Mouse (Mus musculus) embryonic facial prominence, embryonic 15.5 days (tissue): Measurements from ENCODE around the gene Kcnab2. TPM values are rescaled to one million over a fixed set of nuclear protein-coding genes. Genes with fewer than 3 reads are reported as not detected.

Experiments
- ATAC-seq: fragments of 200-750 bp; cut with Nextera tagmentation; 2 replicates; pipeline ENCODE4 v1.8.0; 2017; ENCODE audit warnings: low read depth, moderate TSS enrichment; ENCODE audit not compliant: insufficient number of reproducible peaks, low FRiP score, low TSS enrichment
- H3K27ac ChIP-seq: fragments of 300-500 bp; sonication (generic); replicated peaks from 2 replicates; pipeline ENCODE4 v1.5.1; 2015; ENCODE audit warnings: mild to moderate bottlenecking, inconsistent platforms
- H3K27me3 ChIP-seq: fragments of 300-500 bp; sonication (generic); 2 replicates; pipeline ENCODE4 v1.6.1; 2015; ENCODE audit warnings: inconsistent platforms
- H3K36me3 ChIP-seq: fragments of 300-500 bp; sonication (generic); 2 replicates; pipeline ENCODE4 v1.6.1; 2015; ENCODE audit warnings: mild to moderate bottlenecking, inconsistent platforms
- H3K4me1 ChIP-seq: fragments of 300-500 bp; sonication (generic); 2 replicates; pipeline ENCODE4 v1.6.1; 2015; ENCODE audit warnings: inconsistent platforms
- H3K4me2 ChIP-seq: fragments of 300-500 bp; sonication (generic); replicated peaks from 2 replicates; pipeline ENCODE4 v1.6.1; 2015; ENCODE audit warnings: mild to moderate bottlenecking, inconsistent platforms
- H3K4me3 ChIP-seq: fragments of 300-500 bp; sonication (generic); replicated peaks from 2 replicates; pipeline ENCODE4 v1.5.1; 2015; ENCODE audit warnings: mild to moderate bottlenecking, inconsistent platforms
- H3K9ac ChIP-seq: fragments of 300-500 bp; sonication (generic); 2 replicates; pipeline ENCODE4 v1.6.1; 2015; ENCODE audit warnings: inconsistent platforms
- H3K9me3 ChIP-seq: fragments of 300-500 bp; sonication (generic); replicated peaks from 2 replicates; pipeline ENCODE4 v1.6.1; 2016; ENCODE audit warnings: inconsistent platforms
- WGBS: fragments of 180-500 bp; shearing (Covaris S2); methylation state at CpG from one replicate; pipeline ENCODE4 v1.1.7; 2015; 5-methylcytosine and 5-hydroxymethylcytosine counted together
- polyA plus RNA-seq: library from polyadenylated mRNA; unstranded; fragments of >200 nt; fragmentation: Nextera tagmentation; extraction: Ambion mirVana; gene quantifications from 2 replicates; pipeline ENCODE4 v1.2.1, GENCODE M21; 2015

Kcnab2 gene
- polyA plus RNA-seq, 1 experiment from 2014 or later, result 9.7 TPM

DNA sequence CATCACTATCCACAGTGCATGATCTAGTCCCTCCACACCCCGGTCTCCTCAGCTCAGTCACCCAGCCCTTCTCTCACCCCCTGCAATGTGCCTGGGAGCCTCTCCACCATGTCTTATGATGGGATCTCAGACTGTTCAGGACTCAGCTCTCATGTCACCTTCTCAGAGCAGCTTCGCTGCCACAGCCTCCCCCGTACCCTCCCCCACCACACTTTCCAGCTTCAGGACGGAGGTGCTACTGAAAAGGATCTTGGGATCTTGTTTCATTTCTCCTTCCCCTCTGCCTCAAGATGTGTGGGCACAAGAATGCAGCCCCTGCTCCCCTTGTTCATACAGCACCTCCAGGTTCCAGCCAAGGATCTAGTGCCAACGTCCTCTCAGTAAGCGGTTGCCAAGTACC lies 54.1 kb downstream of the Kcnab2 start:
- no peaks in the 10 kb centered on the region for H3K4me1 ChIP-seq
- 90% methylated on average over 6 of the region's 6 CpGs for WGBS
- H3K9me3 ChIP-seq, result no peaks in the 10 kb centered on the region
- no peak overlapping the region for H3K27ac ChIP-seq
- no peaks in the 10 kb centered on the region for H3K27me3 ChIP-seq
- H3K4me2 ChIP-seq, result no peak overlapping the region
- no peak overlapping the region for H3K9ac ChIP-seq
- H3K36me3 ChIP-seq, result no peaks in the 10 kb centered on the region
- H3K4me3 ChIP-seq, result no peak overlapping the region
- ATAC-seq, result no peak

- Histone ChIP-seq H3K4me3 (no peak overlapping the region), H3K9me3 (no peaks in the 10 kb centered on the region), H3K27me3 (peaks cover 4% of the 10 kb centered on the region; the same call in 1 of the 2 replicates), H3K9ac (no peak overlapping the region), H3K36me3 (no peaks in the 10 kb centered on the region), H3K4me1 (no peaks in the 10 kb centered on the region), H3K4me2 (no peak overlapping the region), H3K27ac (no peak overlapping the region)
- 33% methylated on average over 28 of the region's 28 CpGs for WGBS
- ATAC-seq, result no peak
These were observed 59.2 kb downstream of the Kcnab2 start for GRCm38 (mm10) chr4:152418229-152419060.

DNA sequence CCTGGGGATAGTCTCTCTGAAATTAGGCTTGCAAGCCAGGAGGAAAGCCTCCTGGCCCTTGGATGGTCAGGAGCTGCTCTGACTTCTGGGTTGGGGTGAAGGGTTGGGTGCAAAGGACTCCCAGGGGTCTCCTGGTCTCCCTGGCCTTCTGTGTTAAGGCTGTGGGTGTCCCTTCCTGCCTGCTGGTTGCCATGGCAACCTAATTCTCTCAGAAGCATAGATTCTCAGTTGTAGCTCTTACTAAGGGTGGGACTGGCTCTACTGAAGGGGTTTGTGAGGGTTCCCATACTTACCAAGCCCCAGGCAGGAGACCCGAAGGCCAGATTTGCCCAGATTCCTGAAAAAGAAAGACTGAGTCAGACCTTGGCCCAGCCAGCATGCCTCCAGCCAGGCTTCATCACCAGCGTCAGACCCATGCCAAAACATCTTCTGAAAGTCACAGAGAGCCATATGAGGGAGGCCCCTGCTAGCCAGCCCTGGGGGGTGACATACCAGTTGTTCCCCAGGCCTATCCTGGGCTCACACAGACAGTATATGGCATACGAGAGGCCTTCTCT lies 65.1 kb downstream of the Kcnab2 start:
- ATAC-seq, result no peak

DNA sequence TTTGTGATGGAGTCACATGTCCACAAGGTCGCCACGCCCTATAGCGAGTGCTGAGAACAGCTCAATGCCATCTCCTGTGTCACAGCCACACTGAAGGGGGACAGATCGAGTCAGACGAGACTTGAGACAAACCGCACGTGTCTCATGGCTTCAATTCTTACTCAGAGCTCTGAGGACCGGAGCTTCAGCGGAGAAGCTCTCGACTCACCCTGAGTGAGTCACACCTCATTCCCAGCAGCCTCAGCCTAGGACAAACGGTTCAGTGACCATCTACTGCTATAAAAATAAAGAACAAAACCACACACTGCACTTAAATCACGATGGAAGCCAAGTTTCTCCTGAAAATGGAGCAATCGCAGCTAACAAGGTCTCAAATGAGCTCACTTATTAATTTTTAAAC lies 66.7 kb downstream of the Kcnab2 start:
- H3K9ac ChIP-seq, result no peak overlapping the region
- no peak overlapping the region for H3K4me2 ChIP-seq
- H3K27me3 ChIP-seq, result no peaks in the 10 kb centered on the region
- 72% methylated on average over 13 of the region's 13 CpGs for WGBS
- H3K27ac ChIP-seq, result no peak overlapping the region
- H3K36me3 ChIP-seq, result no peaks in the 10 kb centered on the region
- no peaks in the 10 kb centered on the region for H3K9me3 ChIP-seq
- H3K4me1 ChIP-seq, result peaks cover 5% of the 10 kb centered on the region
- H3K4me3 ChIP-seq, result no peak overlapping the region
- no peak for ATAC-seq

More for the DNA sequence above, 65.1 kb downstream of the Kcnab2 start:
- H3K9ac ChIP-seq, result no peak overlapping the region
- no peaks in the 10 kb centered on the region for H3K4me1 ChIP-seq
- H3K36me3 ChIP-seq, result no peaks in the 10 kb centered on the region
- no peak overlapping the region for H3K27ac ChIP-seq
- no peaks in the 10 kb centered on the region for H3K27me3 ChIP-seq
- WGBS, result 76% methylated on average over 3 of the region's 3 CpGs
- no peaks in the 10 kb centered on the region for H3K9me3 ChIP-seq
- H3K4me3 ChIP-seq, result no peak overlapping the region
- H3K4me2 ChIP-seq, result no peak overlapping the region

- H3K36me3 ChIP-seq, result no peaks in the 10 kb centered on the region
These were observed 71.1 kb downstream of the Kcnab2 start for GRCm38 (mm10) chr4:152406531-152406930.

DNA sequence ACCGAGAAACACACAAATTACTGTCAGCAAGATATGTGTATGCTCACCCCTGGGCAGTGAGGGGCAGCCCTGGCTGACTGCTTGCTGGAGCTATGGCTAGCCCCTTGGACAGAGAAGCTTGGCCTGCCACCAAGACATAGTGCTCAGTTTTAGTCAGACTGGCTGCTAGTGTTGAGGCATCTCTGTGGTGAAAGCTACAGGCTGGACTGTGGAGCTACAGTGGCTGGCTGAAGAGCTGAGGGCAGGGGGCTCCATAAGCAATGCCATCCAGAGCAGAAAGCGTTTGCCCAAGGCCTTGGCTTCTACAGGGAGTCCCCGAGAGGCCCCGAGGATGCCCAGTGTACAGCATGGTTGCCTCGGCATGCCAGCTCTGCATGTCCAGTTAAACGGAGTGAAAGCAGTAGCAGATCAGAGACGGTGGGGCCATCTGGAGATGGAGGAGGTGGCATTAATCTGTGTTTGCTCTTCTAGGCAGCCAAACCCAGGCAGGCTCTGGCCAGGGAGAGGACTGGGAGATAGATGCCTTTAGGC lies 71.9 kb downstream of the Kcnab2 start:
- H3K9me3 ChIP-seq, result no peaks in the 10 kb centered on the region
- no peaks in the 10 kb centered on the region for H3K27me3 ChIP-seq
- no peak overlapping the region for H3K9ac ChIP-seq
- peaks cover 25% of the 10 kb centered on the region for H3K4me1 ChIP-seq
- H3K4me3 ChIP-seq, result no peak overlapping the region
- no peak overlapping the region for H3K4me2 ChIP-seq
- no peaks in the 10 kb centered on the region for H3K36me3 ChIP-seq
- H3K27ac ChIP-seq, result peak overlapping the region; percentile 77; the same call in 1 of the 2 replicates
- 66% methylated on average over 7 of the region's 7 CpGs for WGBS
- ATAC-seq, result no peak

More at GRCm38 (mm10) chr4:152406531-152406930, 71.1 kb downstream of the Kcnab2 start:
- WGBS, result 70% methylated on average over 8 of the region's 8 CpGs
- no peak overlapping the region for H3K4me3 ChIP-seq
- H3K4me1 ChIP-seq, result peaks cover 25% of the 10 kb centered on the region
- no peaks in the 10 kb centered on the region for H3K27me3 ChIP-seq
- H3K27ac ChIP-seq, result no peak overlapping the region
- ATAC-seq, result no peak
- no peak overlapping the region for H3K9ac ChIP-seq
- no peaks in the 10 kb centered on the region for H3K9me3 ChIP-seq
- H3K4me2 ChIP-seq, result no peak overlapping the region

- Histone ChIP-seq H3K9me3 (no peaks in the 10 kb centered on the region), H3K27me3 (no peaks in the 10 kb centered on the region), H3K9ac (no peak overlapping the region), H3K36me3 (no peaks in the 10 kb centered on the region), H3K27ac (peak overlapping the region; percentile 77), H3K4me1 (peaks cover 25% of the 10 kb centered on the region), H3K4me2 (no peak overlapping the region), H3K4me3 (no peak overlapping the region)
- no peak for ATAC-seq
- WGBS, result 36% methylated on average over 6 of the region's 6 CpGs
These were observed 72.5 kb downstream of the Kcnab2 start for GRCm38 (mm10) chr4:152405143-152405542.

- Histone ChIP-seq H3K27ac (no peak overlapping the region), H3K9me3 (no peaks in the 10 kb centered on the region), H3K9ac (no peak overlapping the region), H3K27me3 (no peaks in the 10 kb centered on the region), H3K4me3 (no peak overlapping the region), H3K4me2 (no peak overlapping the region), H3K36me3 (no peaks in the 10 kb centered on the region), H3K4me1 (peaks cover 3% of the 10 kb centered on the region; the same call in 1 of the 2 replicates)
- 50% methylated on average over 3 of the region's 3 CpGs for WGBS
- ATAC-seq, result no peak
These were observed 78.7 kb downstream of the Kcnab2 start for GRCm38 (mm10) chr4:152398926-152399325.

GRCm38 (mm10) chr4:152392627-152393026 lies 85.0 kb downstream of the Kcnab2 start:
- H3K4me2 ChIP-seq, result no peak overlapping the region
- ATAC-seq, result no peak
- no peaks in the 10 kb centered on the region for H3K4me1 ChIP-seq
- no peak overlapping the region for H3K9ac ChIP-seq
- no peaks in the 10 kb centered on the region for H3K36me3 ChIP-seq
- no peak overlapping the region for H3K4me3 ChIP-seq
- H3K27me3 ChIP-seq, result no peaks in the 10 kb centered on the region
- no peak overlapping the region for H3K27ac ChIP-seq
- no peaks in the 10 kb centered on the region for H3K9me3 ChIP-seq
- WGBS, result 82% methylated on average over 17 of the region's 17 CpGs

- Histone ChIP-seq H3K36me3 (no peaks in the 10 kb centered on the region), H3K27me3 (no peaks in the 10 kb centered on the region), H3K4me3 (no peak overlapping the region), H3K27ac (no peak overlapping the region), H3K4me1 (no peaks in the 10 kb centered on the region), H3K9ac (no peak overlapping the region), H3K9me3 (no peaks in the 10 kb centered on the region), H3K4me2 (no peak overlapping the region)
- ATAC-seq, result no peak
- 77% methylated on average over 5 of the region's 5 CpGs for WGBS
These were observed 85.5 kb downstream of the Kcnab2 start for GRCm38 (mm10) chr4:152392192-152392591.

DNA sequence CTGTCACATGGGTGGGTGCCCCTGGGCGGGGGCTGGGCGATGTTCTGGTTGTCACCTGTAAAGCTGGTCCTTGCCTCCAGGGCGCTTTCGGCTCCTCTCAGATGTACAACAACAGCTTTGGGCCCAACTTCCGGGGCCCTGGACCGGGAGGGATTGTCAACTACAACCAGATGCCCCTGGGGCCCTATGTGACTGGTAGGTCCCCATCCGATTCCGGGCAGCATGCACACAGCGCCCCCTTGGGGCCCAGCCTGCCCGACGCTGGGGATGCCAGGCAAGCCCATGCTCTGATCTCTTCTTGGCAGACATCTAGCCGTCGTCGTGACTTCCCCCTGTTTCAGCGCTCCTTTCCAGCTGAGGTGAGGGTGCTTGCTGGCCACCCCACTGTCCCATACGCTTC lies 92.0 kb downstream of the Kcnab2 start:
- Histone ChIP-seq H3K4me2 (no peak overlapping the region), H3K36me3 (no peaks in the 10 kb centered on the region), H3K4me3 (no peak overlapping the region), H3K27me3 (no peaks in the 10 kb centered on the region), H3K27ac (no peak overlapping the region), H3K4me1 (no peaks in the 10 kb centered on the region), H3K9me3 (no peaks in the 10 kb centered on the region), H3K9ac (no peak overlapping the region)
- no peak for ATAC-seq
- WGBS, result 58% methylated on average over 16 of the region's 16 CpGs
